Mouse (Mus musculus): ENCODE measurements around the gene Zfp784.

DNA sequence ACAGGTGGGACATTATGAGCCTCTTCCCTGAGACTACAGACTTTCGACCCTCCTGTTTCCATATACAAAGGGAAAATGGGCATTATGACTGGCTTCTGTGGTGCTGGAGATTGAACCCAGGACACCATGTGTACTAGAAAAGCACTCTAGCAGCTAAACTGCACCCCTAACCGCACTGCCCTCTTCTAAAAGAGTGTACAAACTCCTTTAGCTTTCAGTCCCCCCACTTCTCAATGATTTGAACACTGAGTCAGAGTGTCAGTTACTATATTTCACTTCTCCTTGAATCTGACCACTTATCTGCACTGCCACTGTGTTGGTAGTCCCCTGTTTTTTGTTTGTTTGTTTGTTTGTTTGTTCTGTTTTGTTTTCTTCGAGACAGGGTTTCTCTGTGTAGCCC lies 4.4 kb downstream of the Zfp784 start, which contains the start of gene 4632433K11Rik:
- TF ChIP-seq GATA1 (IDR thresholded peaks at IDR 0.05; ENCODE audit: borderline replicate concordance, low read length) (no peak), POLR2AphosphoS5 (IDR thresholded peaks at IDR 0.05; ENCODE audit: insufficient replicate concordance, low read depth, low read length) (no peak), CTCF (IDR thresholded peaks at IDR 0.05; ENCODE audit: low read depth, low read length) (no peak)

All from G1E (cell line).